Mouse (Mus musculus) bone marrow, adult 2 months (tissue): ENCODE data around the gene Aspscr1.

Experiments used
- CTCF ChIP-seq: fragments of 200-500 bp; IDR thresholded peaks from 2 replicates; pipeline ENCODE4 v1.5.1; 2011; ENCODE audit warnings: low read length, control low read depth; ENCODE audit not compliant: control insufficient read depth, insufficient read depth
- POLR2A ChIP-seq: fragments of 200-500 bp; IDR thresholded peaks from 2 replicates; pipeline ENCODE4 v1.6.1; 2011; ENCODE audit warnings: low read depth, mild to moderate bottlenecking, control low read depth, low read length, borderline replicate concordance; ENCODE audit not compliant: control insufficient read depth

- TF ChIP-seq POLR2A (no peak), CTCF (no peak)
Measured at GRCm38 (mm10) chr11:120684660-120685059, 11.9 kb downstream of the Aspscr1 start.
